Mouse (Mus musculus) MEL (cell line): ENCODE data around the gene Pitpnc1. TPM values are rescaled to one million over a fixed set of nuclear protein-coding genes. Genes with fewer than 3 reads are reported as not detected.

ENCODE experiments used
- DNase-seq: peaks from one replicate; pipeline ENCODE4 v3.0.0; 2011; ENCODE audit warnings: low read depth, low spot score
- H3K27ac ChIP-seq: 2 replicates; pipeline ENCODE4 v1.5.1; 2012; ENCODE audit warnings: low read depth, mild to moderate bottlenecking, control low read depth, low read length, moderate library complexity; ENCODE audit not compliant: control insufficient read depth
- H3K27me3 ChIP-seq, 2 experiments: fragments of 150-350 bp in 1 of 2; sonication (generic) in 1 of 2; 2 replicates each; pipeline ENCODE4 v1.6.1; 2012; ENCODE audit warnings: low read length in 2 of 2, mild to moderate bottlenecking in 2 of 2, improper control_type of control experiment in 1 of 2, moderate library complexity in 1 of 2; ENCODE audit not compliant: insufficient read depth in 2 of 2, control insufficient read depth in 1 of 2
- H3K36me3 ChIP-seq, 2 experiments: 2 replicates each; pipeline ENCODE4 v1.6.1; 2012 to 2014; ENCODE audit warnings: low read length in 2 of 2, improper control_type of control experiment in 1 of 2, inconsistent platforms in 1 of 2, mild to moderate bottlenecking in 1 of 2; ENCODE audit not compliant: insufficient read depth in 2 of 2, control insufficient read depth in 1 of 2
- H3K4me1 ChIP-seq, 2 experiments: fragments of 150-350 bp in 1 of 2; sonication (generic) in 1 of 2; 2 replicates each; pipeline ENCODE4 v1.6.1; 2012; ENCODE audit warnings: low read length in 2 of 2, improper control_type of control experiment in 1 of 2, mild to moderate bottlenecking in 1 of 2; ENCODE audit not compliant: insufficient read depth in 2 of 2, control insufficient read depth in 1 of 2
- H3K4me3 ChIP-seq, 2 experiments: fragments of 150-350 bp in 1 of 2; sonication (generic) in 1 of 2; 2 replicates each; pipeline ENCODE4 v1.5.1; 2012; ENCODE audit warnings: low read depth in 2 of 2, low read length in 2 of 2, mild to moderate bottlenecking in 2 of 2, moderate library complexity in 2 of 2, control low read depth in 1 of 2, improper control_type of control experiment in 1 of 2; ENCODE audit not compliant: control insufficient read depth in 1 of 2, insufficient read depth in 1 of 2
- H3K79me2 ChIP-seq: 2 replicates; pipeline ENCODE4 v1.6.1; 2012; ENCODE audit warnings: mild to moderate bottlenecking, low read length, moderate library complexity; ENCODE audit not compliant: control insufficient read depth, poor library complexity, insufficient read depth
- H3K9ac ChIP-seq: 2 replicates; pipeline ENCODE4 v1.6.1; 2012; ENCODE audit warnings: low read depth, mild to moderate bottlenecking, control low read depth, low read length, moderate library complexity; ENCODE audit not compliant: control insufficient read depth, poor library complexity, severe bottlenecking
- H3K9me3 ChIP-seq: fragments of 150-350 bp; sonication (generic); replicated peaks from 2 replicates; pipeline ENCODE4 v1.6.1; 2012; ENCODE audit warnings: mild to moderate bottlenecking, low read length, improper control_type of control experiment, moderate library complexity; ENCODE audit not compliant: insufficient read depth
- BHLHE40 ChIP-seq: IDR thresholded peaks from 2 replicates; pipeline ENCODE4 v1.6.1; 2012; ENCODE audit warnings: low read depth, mild to moderate bottlenecking, inconsistent platforms, low read length, improper control_type of control experiment, borderline replicate concordance
- CHD1 ChIP-seq: IDR thresholded peaks from 2 replicates; pipeline ENCODE4 v1.6.1; 2012; ENCODE audit warnings: low read depth, mild to moderate bottlenecking, inconsistent platforms, low read length, improper control_type of control experiment
- CHD2 ChIP-seq: IDR thresholded peaks from 2 replicates; pipeline ENCODE4 v1.6.1; 2011; ENCODE audit warnings: low read length, improper control_type of control experiment
- CTCF ChIP-seq, 3 experiments: IDR thresholded peaks in 2 of 3; conservative IDR thresholded peaks in 1 of 3; 2 replicates each; pipeline ENCODE4 v1.5.1; 2011 to 2012; ENCODE audit warnings: low read length in 3 of 3, low read depth in 2 of 3, mild to moderate bottlenecking in 2 of 3, improper control_type of control experiment in 1 of 3, inconsistent platforms in 1 of 3, mixed read lengths in 1 of 3, moderate library complexity in 1 of 3; ENCODE audit not compliant: control insufficient read depth in 1 of 3, insufficient read depth in 1 of 3, poor library complexity in 1 of 3, severe bottlenecking in 1 of 3
- E2F4 ChIP-seq: IDR thresholded peaks from 2 replicates; pipeline ENCODE4 v1.6.1; 2011; ENCODE audit warnings: low read depth, low read length, improper control_type of control experiment, borderline replicate concordance
- ELF1 ChIP-seq: IDR thresholded peaks from 2 replicates; pipeline ENCODE4 v1.6.1; 2014; ENCODE audit warnings: low read depth, mild to moderate bottlenecking, inconsistent platforms, low read length, improper control_type of control experiment, moderate library complexity
- EP300 ChIP-seq, 2 experiments: IDR thresholded peaks; 2 replicates each; pipeline ENCODE4 v1.6.1; 2011; ENCODE audit warnings: improper control_type of control experiment in 2 of 2, low read length in 2 of 2, low read depth in 1 of 2, mild to moderate bottlenecking in 1 of 2
- ETS1 ChIP-seq: IDR thresholded peaks from 2 replicates; pipeline ENCODE4 v1.6.1; 2012; ENCODE audit warnings: low read depth, mild to moderate bottlenecking, inconsistent platforms, low read length, improper control_type of control experiment, moderate library complexity
- HCFC1 ChIP-seq: IDR thresholded peaks from 2 replicates; pipeline ENCODE4 v1.6.1; 2012; ENCODE audit warnings: low read depth, mild to moderate bottlenecking, inconsistent platforms, low read length, improper control_type of control experiment, moderate library complexity
- MAX ChIP-seq: IDR thresholded peaks from 2 replicates; pipeline ENCODE4 v1.6.1; 2011; ENCODE audit warnings: low read length, improper control_type of control experiment
- MAZ ChIP-seq: IDR thresholded peaks from 2 replicates; pipeline ENCODE4 v1.6.1; 2012; ENCODE audit warnings: low read depth, mild to moderate bottlenecking, inconsistent platforms, low read length, improper control_type of control experiment
- MEF2A ChIP-seq: IDR thresholded peaks from 2 replicates; pipeline ENCODE4 v1.6.1; 2014; ENCODE audit warnings: low read depth, mild to moderate bottlenecking, inconsistent platforms, low read length, improper control_type of control experiment; ENCODE audit not compliant: poor library complexity, insufficient replicate concordance, severe bottlenecking; ENCODE audit errors: extremely low read depth
- MXI1 ChIP-seq: IDR thresholded peaks from 2 replicates; pipeline ENCODE4 v1.6.1; 2011; ENCODE audit warnings: mild to moderate bottlenecking, low read depth, low read length, improper control_type of control experiment
- MYC ChIP-seq: IDR thresholded peaks from 2 replicates; pipeline ENCODE4 v1.6.1; 2011; ENCODE audit warnings: low read depth, mild to moderate bottlenecking, low read length, improper control_type of control experiment, moderate library complexity
- NELFE ChIP-seq: IDR thresholded peaks from 2 replicates; pipeline ENCODE4 v1.6.1; 2011; ENCODE audit warnings: low read depth, low read length, improper control_type of control experiment
- NRF1 ChIP-seq: IDR thresholded peaks from 2 replicates; pipeline ENCODE4 v1.6.1; 2014; ENCODE audit warnings: low read depth, mild to moderate bottlenecking, inconsistent platforms, low read length, improper control_type of control experiment, moderate library complexity; ENCODE audit not compliant: poor library complexity, insufficient read depth, severe bottlenecking
- POLR2AphosphoS5 ChIP-seq: IDR thresholded peaks from 2 replicates; pipeline ENCODE4 v1.6.1; 2012; ENCODE audit warnings: low read depth, borderline replicate concordance, mild to moderate bottlenecking, inconsistent platforms, low read length, moderate library complexity, mixed read lengths
- RCOR1 ChIP-seq: IDR thresholded peaks from 2 replicates; pipeline ENCODE4 v1.6.1; 2012; ENCODE audit warnings: low read depth, mild to moderate bottlenecking, inconsistent platforms, low read length, improper control_type of control experiment
- SIN3A ChIP-seq: IDR thresholded peaks from 2 replicates; pipeline ENCODE4 v1.6.1; 2012; ENCODE audit warnings: low read length, improper control_type of control experiment, inconsistent platforms
- SMC3 ChIP-seq: IDR thresholded peaks from 2 replicates; pipeline ENCODE4 v1.6.1; 2011; ENCODE audit warnings: low read depth, low read length, improper control_type of control experiment
- TBP ChIP-seq: IDR thresholded peaks from 2 replicates; pipeline ENCODE4 v1.8.0; 2011; ENCODE audit warnings: low read depth, low read length, improper control_type of control experiment
- USF2 ChIP-seq, 2 experiments: IDR thresholded peaks; 2 replicates each; pipeline ENCODE4 v1.6.1; 2011 to 2012; ENCODE audit warnings: improper control_type of control experiment in 2 of 2, low read length in 2 of 2, borderline replicate concordance in 1 of 2, inconsistent platforms in 1 of 2, low read depth in 1 of 2, mild to moderate bottlenecking in 1 of 2; ENCODE audit not compliant: insufficient read depth in 1 of 2
- ZKSCAN1 ChIP-seq: IDR thresholded peaks from 2 replicates; pipeline ENCODE4 v1.6.1; 2012; ENCODE audit warnings: low read depth, mild to moderate bottlenecking, inconsistent platforms, low read length, improper control_type of control experiment, moderate library complexity
- ZMIZ1 ChIP-seq: IDR thresholded peaks from 2 replicates; pipeline ENCODE4 v1.6.1; 2012; ENCODE audit warnings: low read depth, mild to moderate bottlenecking, inconsistent platforms, low read length, improper control_type of control experiment, moderate library complexity
- polyA plus RNA-seq, 2 experiments: library from polyadenylated mRNA; stranded (reverse) in 1 of 2; unstranded in 1 of 2; fragments of >175 nt in 1 of 2; fragments of >200 nt in 1 of 2; gene quantifications; 2 replicates each; pipeline versions ENCODE4 v1.2.1 to v1.2.4; 2012; ENCODE audit warnings: low replicate concordance in 2 of 2, low read depth in 1 of 2; ENCODE audit not compliant: insufficient read length in 2 of 2, insufficient read depth in 1 of 2, missing spikeins in 1 of 2
- total RNA-seq: library from RNA; depleted of rRNA; stranded (reverse); fragments of 300-350 nt; gene quantifications from 2 replicates; pipeline ENCODE4 v1.2.3, GENCODE M21; 2012

Pitpnc1 gene
- total and polyA plus RNA-seq, 3 experiments = 19.3 to 25.3 TPM; not detected in 1

DNA sequence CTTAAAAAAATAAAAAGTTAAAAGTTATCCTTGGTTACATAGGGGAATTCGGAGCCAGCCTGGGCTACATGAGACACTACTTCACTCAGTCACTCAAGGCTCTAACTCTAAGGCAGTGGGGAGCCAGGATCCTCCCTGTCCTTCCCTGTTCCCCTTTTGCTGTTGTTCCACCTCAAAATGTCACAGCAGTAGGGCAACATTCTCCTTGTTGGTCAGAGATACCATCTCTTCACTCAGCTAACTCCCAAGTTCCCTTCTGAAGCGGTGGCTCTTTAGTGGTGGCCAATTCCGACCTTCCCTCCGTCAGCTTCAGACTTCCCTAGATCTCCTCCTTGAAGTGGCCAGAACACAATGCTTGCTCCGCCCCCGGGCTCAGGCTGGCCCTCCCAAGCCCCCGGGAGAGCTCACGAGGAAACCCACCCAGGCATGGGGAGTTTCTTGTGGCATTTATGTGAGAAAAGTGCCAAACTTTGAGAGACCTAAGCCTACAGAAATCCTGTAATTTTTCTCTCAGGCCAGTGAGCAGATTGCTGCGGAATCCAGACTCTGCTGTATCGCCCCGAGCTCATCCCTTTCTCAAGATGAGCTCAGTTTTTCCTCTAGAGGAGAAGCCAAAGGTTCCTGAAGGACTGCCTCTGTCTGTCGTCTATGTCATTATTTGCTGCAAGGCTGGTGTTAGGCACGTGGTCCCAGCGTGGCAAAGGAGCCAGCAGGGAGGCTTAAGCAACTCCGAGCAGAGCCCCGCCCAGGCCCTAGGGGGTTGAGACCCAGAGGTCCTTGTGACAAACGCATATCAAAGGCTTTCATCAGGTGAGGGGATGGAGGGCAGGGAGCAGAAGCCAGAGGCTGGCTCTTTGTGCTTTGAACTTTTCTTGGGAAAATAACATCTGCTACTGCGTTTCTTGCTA, 40.1 kb upstream of the Pitpnc1 start (continued):
- TF ChIP-seq ZMIZ1 (no peak), MXI1 (peak; percentile 97), NELFE (no peak), EP300 (IDR thresholded peaks at IDR 0.05; ENCODE audit: low read depth in 1 of 2, low read length in 2 of 2) (peak in 1 of 2 experiments; percentile 26; a peak in 1 of 4 replicates)

DNA sequence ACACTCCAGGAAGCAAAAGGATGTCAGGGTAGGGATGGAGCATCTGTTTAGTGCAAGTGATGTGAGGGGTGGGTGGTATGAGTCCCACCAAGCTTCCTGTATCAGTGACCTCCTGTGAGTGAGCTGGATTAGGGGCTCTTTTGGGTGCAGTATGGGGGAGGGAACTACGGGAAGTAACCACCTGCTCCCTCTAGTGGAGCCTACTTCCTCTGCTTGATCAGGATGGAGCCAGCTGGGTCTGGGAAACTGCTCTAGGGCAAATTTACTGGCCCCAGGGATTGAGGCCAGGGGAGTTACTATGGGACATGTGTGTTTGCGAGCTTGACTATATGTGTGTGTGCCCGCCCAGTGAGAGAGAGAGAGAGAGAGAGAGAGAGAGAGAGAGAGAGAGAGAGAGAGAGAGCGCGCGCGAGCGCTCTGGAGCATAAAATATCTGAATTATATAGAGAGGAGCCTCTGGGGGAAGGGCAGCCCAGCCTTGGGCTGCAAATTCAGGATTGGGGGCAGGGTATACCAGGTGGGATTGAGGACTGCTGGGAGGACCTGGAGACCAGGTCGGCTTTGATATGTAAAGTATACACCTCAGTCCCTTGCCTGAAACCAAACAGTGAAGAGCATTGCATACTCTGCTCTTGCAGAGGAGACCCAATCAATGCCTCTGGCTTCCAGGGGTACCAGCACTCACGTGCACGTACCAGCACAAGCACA, 39.3 kb upstream of the Pitpnc1 start:
- no peaks in the 10 kb centered on the region for H3K27me3 ChIP-seq
- H3K79me2 ChIP-seq = no peaks in the 10 kb centered on the region
- H3K27ac ChIP-seq = no peak overlapping the region
- no peak for TF ChIP-seq MEF2A
- TF ChIP-seq CHD2 = peak; percentile 56; the same call in 1 of the 2 replicates
- TF ChIP-seq BHLHE40 = peak; percentile 85; the same call in 1 of the 2 replicates
- TF ChIP-seq CTCF (IDR thresholded peaks at IDR 0.05 in 2 of 3, conservative IDR thresholded peaks at IDR 0.05 in 1 of 3; ENCODE audit: control insufficient read depth in 1 of 3, insufficient read depth in 1 of 3, low read depth in 2 of 3, low read length in 3 of 3, poor library complexity in 1 of 3, severe bottlenecking in 1 of 3) = peak; percentile 39 to 65 (median 53)
- TF ChIP-seq, all 39 proteins: peak for 3
- peak; percentile 67 for DNase-seq
- Histone ChIP-seq H3K4me1 (peaks cover 0 to 4% of the 10 kb centered on the region in 2 experiments; a peak in 2 of 4 replicates), H3K36me3 (peaks cover 0 to 3% of the 10 kb centered on the region in 2 experiments; a peak in 2 of 4 replicates), H3K9ac (peak overlapping the region; percentile 12; the same call in 1 of the 2 replicates), H3K9me3 (no peaks in the 10 kb centered on the region), H3K4me3 (peak overlapping the region; percentile 10 to 49; a peak in 3 of 4 replicates)

DNA sequence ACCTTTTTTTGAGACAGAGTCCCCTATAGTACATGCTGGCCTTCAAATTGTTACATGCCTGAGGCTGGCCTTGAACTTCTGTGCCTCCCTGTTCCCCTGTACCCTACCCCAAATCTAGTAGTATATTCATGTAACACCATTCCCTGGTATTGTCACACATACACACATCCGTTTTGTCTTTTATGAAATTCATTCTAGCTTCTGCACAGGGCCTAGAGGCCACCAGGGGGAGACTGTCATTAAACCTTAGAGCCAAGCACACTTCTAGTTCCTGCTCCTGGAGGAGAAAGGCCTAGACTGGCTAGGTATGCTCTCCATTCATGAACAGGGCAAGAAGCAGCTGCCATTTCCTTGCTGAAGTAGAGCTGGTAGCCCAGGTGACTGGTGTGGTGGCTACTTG, 35.8 kb upstream of the Pitpnc1 start:
- no peaks in the 10 kb centered on the region for H3K27me3 ChIP-seq
- no peak overlapping the region for H3K27ac ChIP-seq
- H3K79me2 ChIP-seq = no peaks in the 10 kb centered on the region
- peaks cover 0 to 4% of the 10 kb centered on the region in 2 experiments; a peak in 2 of 4 replicates for H3K4me1 ChIP-seq
- peak; percentile 91 for DNase-seq
- H3K9me3 ChIP-seq = no peaks in the 10 kb centered on the region
- no peak overlapping the region for H3K4me3 ChIP-seq
- H3K9ac ChIP-seq = no peak overlapping the region
- peaks cover 0 to 3% of the 10 kb centered on the region in 2 experiments; a peak in 2 of 4 replicates for H3K36me3 ChIP-seq
- peak; percentile 94 for TF ChIP-seq TBP
- no peak for TF ChIP-seq USF2 (IDR thresholded peaks at IDR 0.05; ENCODE audit: borderline replicate concordance in 1 of 2, insufficient read depth in 1 of 2, low read depth in 1 of 2, low read length in 2 of 2)
- no peak for TF ChIP-seq MXI1
- TF ChIP-seq ELF1 = no peak
- TF ChIP-seq MAX = no peak
- TF ChIP-seq BHLHE40 = no peak
- TF ChIP-seq ZMIZ1 = no peak
- TF ChIP-seq RCOR1 = no peak
- TF ChIP-seq SIN3A = no peak
- no peak for TF ChIP-seq E2F4
- TF ChIP-seq MAZ = no peak
- TF ChIP-seq HCFC1 = no peak; the same call in 1 of the 2 replicates
- no peak for TF ChIP-seq MEF2A
- TF ChIP-seq ETS1 = no peak
- no peak for TF ChIP-seq NRF1
- TF ChIP-seq SMC3 = peak; percentile 62
- no peak for TF ChIP-seq POLR2AphosphoS5
- no peak for TF ChIP-seq CHD1
- TF ChIP-seq CHD2 = no peak
- TF ChIP-seq ZKSCAN1 = no peak; the same call in 1 of the 2 replicates
- 0 out of 2 replicates have a peak, but pooled peaks have one; percentile 26 for TF ChIP-seq MYC
